Mouse (Mus musculus) spleen, adult 2 months (tissue): ENCODE results near the gene Pfdn6. TPM values are rescaled to one million over a fixed set of nuclear protein-coding genes. Genes with fewer than 3 reads are reported as not detected.
"Not testable (repeated sequence)": the region's sequence is repeated elsewhere in the genome, so short reads cannot be mapped to it uniquely, and the experiment has no call there.

Source experiments
- DNase-seq, 2 experiments: peaks; one replicate each; pipeline versions ENCODE4 v3.0.0 to v3.0.0-alpha.2; 2012 to 2021; ENCODE audit warnings: low spot score in 2 of 2, low read depth in 1 of 2
- H3K27ac ChIP-seq: fragments of 200-500 bp; 2 replicates; pipeline ENCODE4 v1.5.1; 2012; ENCODE audit warnings: low read length, inconsistent platforms; ENCODE audit not compliant: insufficient read depth
- H3K27me3 ChIP-seq: fragments of 200-500 bp; 2 replicates; pipeline ENCODE4 v1.6.1; 2012; ENCODE audit warnings: mild to moderate bottlenecking, moderate library complexity, low read length, inconsistent platforms; ENCODE audit not compliant: control insufficient read depth, insufficient read depth
- H3K36me3 ChIP-seq: fragments of 200-500 bp; 2 replicates; pipeline ENCODE4 v1.6.1; 2012; ENCODE audit warnings: mild to moderate bottlenecking, low read length, inconsistent platforms; ENCODE audit not compliant: control insufficient read depth, insufficient read depth
- H3K4me1 ChIP-seq: fragments of 200-500 bp; 2 replicates; pipeline ENCODE4 v1.6.1; 2011; ENCODE audit warnings: inconsistent platforms; ENCODE audit not compliant: control insufficient read depth, insufficient read depth, insufficient read length
- H3K4me3 ChIP-seq: fragments of 200-500 bp; 2 replicates; pipeline ENCODE4 v1.5.1; 2011; ENCODE audit warnings: mild to moderate bottlenecking, inconsistent platforms; ENCODE audit not compliant: insufficient read depth, insufficient read length; ENCODE audit errors: extremely low read depth
- CTCF ChIP-seq: fragments of 200-500 bp; IDR thresholded peaks from 2 replicates; pipeline ENCODE4 v1.5.1; 2011; ENCODE audit warnings: mild to moderate bottlenecking, inconsistent platforms; ENCODE audit not compliant: insufficient read depth, insufficient read length, insufficient replicate concordance; ENCODE audit errors: extremely low read depth
- POLR2A ChIP-seq: fragments of 200-500 bp; IDR thresholded peaks from 2 replicates; pipeline ENCODE4 v1.6.1; 2011; ENCODE audit warnings: low read depth, low read length, inconsistent platforms
- WGBS: fragments of 180-500 bp; shearing (Covaris S2); methylation state at CpG from one replicate; pipeline ENCODE4 v1.1.7; 2018; 5-methylcytosine and 5-hydroxymethylcytosine counted together
- polyA plus RNA-seq: library from polyadenylated mRNA; depleted of rRNA; stranded (reverse); fragments of >200 nt; gene quantifications from 2 replicates; pipeline ENCODE4 v1.2.3, GENCODE M21; 2012

Gene Pfdn6
- polyA plus RNA-seq, 1 experiment, result 13.8 TPM

DNA sequence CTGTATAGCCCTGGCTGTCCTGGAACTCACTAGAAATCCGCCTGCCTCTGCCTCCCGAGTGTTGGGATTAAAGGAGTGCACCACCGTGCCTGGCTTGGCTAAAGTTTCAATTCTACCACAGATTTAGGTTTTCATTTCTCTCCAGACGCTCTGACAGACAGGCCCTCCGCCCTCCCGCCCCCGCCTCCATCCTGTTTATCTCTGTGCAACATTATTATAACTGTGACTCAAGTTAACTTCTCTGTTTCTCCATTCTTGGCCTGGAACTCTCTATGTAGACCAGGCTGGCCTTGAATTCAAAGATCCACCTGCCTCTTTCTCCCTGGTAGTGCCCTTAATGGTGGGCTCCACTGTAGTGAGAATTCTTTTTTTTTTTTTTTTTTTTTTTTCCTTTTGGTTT lies 37.7 kb downstream of the Pfdn6 start:
- H3K4me3 ChIP-seq, result no peak overlapping the region
- WGBS, result 13% methylated on average over 7 of the region's 7 CpGs
- peak in 1 of 2 experiments; percentile 20 for DNase-seq
- no peaks in the 10 kb centered on the region for H3K27me3 ChIP-seq
- no peaks in the 10 kb centered on the region for H3K36me3 ChIP-seq
- H3K27ac ChIP-seq, result peak overlapping the region; percentile 85
- TF ChIP-seq CTCF (no peak), POLR2A (no peak)
- peaks cover 6% of the 10 kb centered on the region; the same call in 1 of the 2 replicates for H3K4me1 ChIP-seq

DNA sequence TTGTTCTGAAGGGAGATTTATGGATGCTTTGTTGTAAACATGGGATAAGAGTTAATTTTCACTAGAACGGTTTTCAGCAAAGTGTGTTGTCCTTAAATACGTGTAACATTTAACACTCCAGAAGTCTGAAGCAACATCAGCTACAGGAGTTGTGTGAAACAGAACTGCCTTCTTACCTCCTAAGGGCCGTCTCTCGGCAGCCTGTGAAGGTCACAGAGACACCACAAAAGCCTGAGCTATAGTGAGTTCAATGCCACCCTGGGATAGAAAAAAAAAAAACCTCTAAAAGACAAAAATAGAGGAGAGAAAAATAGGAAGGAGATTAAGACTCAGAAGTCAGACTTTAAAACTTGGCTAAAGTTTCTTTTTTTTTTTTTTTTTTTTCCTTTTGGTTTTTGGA lies 38.1 kb downstream of the Pfdn6 start:
- 51% methylated on average over 4 of the region's 4 CpGs for WGBS
- TF ChIP-seq POLR2A (no peak), CTCF (no peak)
- peak overlapping the region; percentile 85 for H3K27ac ChIP-seq
- H3K4me3 ChIP-seq, result no peak overlapping the region
- H3K4me1 ChIP-seq, result peaks cover 6% of the 10 kb centered on the region; the same call in 1 of the 2 replicates
- no peaks in the 10 kb centered on the region for H3K27me3 ChIP-seq
- no peak for DNase-seq
- no peaks in the 10 kb centered on the region for H3K36me3 ChIP-seq

DNA sequence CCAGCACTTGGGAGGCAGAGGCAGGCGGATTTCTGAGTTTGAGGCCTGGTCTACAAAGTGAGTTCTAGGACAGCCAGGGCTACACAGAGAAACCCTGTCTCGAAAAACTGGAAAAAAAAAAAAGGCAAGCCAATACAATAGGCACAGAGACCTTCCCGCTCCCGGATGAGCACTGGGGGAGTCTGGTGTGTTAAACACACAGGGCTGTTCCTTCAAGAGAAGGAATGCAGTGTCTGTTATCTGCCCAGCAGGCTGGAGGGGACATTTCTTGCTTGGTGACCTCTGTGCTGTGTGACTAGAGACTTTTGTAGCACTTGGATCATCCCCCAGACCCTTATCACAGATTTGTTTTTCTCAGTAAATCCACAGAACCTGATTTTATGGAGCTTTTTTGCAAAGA lies 38.5 kb downstream of the Pfdn6 start:
- 93% methylated on average over 4 of the region's 4 CpGs for WGBS
- H3K36me3 ChIP-seq, result no peaks in the 10 kb centered on the region
- DNase-seq, result no peak
- peaks cover 6% of the 10 kb centered on the region; the same call in 1 of the 2 replicates for H3K4me1 ChIP-seq
- peak overlapping the region; percentile 85 for H3K27ac ChIP-seq
- H3K27me3 ChIP-seq, result no peaks in the 10 kb centered on the region
- no peak overlapping the region for H3K4me3 ChIP-seq
- TF ChIP-seq POLR2A (no peak), CTCF (no peak)

DNA sequence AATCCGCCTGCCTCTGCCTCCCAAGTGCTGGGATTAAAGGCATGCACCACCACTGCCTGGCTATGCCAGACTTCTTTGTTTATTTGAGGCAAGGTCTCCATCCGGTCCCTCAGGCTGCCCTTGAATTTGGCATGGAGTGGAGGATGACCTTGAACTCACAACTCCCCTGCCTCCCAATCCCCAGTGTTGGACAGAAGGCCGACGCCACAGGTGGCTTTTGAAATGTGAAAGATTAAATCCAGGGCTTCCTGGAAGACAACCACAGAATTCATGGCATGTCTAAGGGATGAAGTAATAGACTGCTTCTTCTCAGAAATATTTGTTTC lies 39.2 kb downstream of the Pfdn6 start:
- Histone ChIP-seq H3K36me3 (no peaks in the 10 kb centered on the region), H3K4me3 (no peak overlapping the region), H3K4me1 (peaks cover 6% of the 10 kb centered on the region; the same call in 1 of the 2 replicates), H3K27me3 (no peaks in the 10 kb centered on the region), H3K27ac (no peak overlapping the region)
- DNase-seq, result no peak
- TF ChIP-seq POLR2A (no peak), CTCF (no peak)
- 85% methylated on average over 4 of the region's 4 CpGs for WGBS

DNA sequence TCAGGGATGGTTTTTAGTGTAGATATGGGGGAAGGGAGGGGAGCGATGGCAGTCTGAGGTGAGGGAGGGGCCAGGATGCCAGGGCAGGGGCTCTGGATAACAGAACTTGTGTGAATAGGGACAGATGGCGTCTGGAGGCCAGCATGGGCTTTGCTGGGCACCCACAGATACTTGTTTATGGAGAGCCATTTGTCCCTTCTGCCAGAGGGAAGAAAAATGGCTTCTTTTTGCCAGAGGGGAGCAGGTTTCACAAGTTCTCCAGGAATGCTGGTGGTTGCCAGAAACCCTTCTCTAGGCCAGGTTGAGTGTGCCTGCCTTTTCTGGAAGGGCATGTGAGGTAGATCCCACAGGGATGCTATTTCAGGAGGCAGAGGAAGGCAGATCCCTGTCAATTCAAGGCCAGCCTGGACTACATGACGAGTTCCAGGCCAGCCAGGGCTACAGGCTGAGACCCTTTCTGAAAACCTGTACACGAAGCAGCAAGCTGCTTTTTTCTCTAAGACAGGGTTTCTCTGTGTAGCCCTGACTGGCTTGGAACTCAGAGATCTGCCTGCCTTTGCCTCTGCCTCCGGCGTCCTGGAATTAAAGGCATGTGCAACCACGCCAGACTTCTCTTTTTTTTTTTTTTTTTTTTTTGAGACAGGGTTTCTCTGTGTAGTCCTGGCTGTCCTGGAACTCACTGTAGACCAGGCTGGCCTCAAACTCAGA lies 39.7 kb downstream of the Pfdn6 start:
- Histone ChIP-seq H3K27ac (no peak overlapping the region), H3K4me3 (no peak overlapping the region), H3K4me1 (peaks cover 6% of the 10 kb centered on the region; the same call in 1 of the 2 replicates), H3K27me3 (no peaks in the 10 kb centered on the region), H3K36me3 (no peaks in the 10 kb centered on the region)
- TF ChIP-seq POLR2A (no peak), CTCF (no peak)
- 84% methylated on average over 7 of the region's 7 CpGs for whole genome bisulfite sequencing
- DNase-seq, result no peak

DNA sequence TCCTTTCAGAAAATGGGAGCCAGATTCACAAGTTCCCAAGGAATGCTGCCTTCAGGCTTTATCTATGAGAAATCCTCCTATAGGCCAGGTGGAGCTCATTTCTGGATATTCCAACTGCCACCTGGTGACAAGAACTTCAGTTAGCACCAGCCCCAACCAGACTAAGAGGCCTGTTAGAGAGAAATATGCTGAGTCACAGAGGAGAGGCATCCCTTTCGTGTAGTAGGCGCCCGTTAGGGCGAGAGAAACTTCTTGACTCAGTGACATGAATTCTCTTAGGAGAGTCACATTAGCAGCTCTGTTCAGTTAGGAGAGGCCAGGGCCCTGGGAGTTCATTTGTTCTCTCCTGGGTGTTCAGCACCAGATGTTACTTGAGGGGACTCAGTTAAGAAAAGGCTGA lies 40.5 kb downstream of the Pfdn6 start:
- Histone ChIP-seq H3K27me3 (no peaks in the 10 kb centered on the region), H3K27ac (no peak overlapping the region), H3K4me1 (peaks cover 6% of the 10 kb centered on the region; the same call in 1 of the 2 replicates), H3K4me3 (no peak overlapping the region), H3K36me3 (no peaks in the 10 kb centered on the region)
- 59% methylated on average over 4 of the region's 4 CpGs for WGBS
- no peak for DNase-seq
- TF ChIP-seq CTCF, result no peak
- no peak for TF ChIP-seq POLR2A

DNA sequence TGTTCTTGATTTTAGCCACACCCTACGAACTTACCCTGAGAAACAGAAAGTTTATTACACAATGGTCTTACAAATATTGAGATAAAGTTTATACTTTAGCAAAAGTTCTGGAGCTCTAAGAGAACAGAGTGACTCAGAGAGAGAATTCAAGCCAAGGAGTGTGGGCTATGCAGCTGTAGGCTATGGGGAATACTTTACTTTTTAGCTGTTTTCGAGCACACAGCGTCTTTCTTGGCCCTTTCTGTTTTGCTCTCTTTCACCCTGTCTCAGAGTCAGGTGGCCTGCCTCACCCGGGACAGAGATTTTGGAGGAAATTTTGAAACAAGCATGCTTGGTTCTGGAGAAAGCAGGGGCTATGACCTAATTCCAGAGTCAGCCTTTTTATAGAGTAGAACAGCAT lies 42.0 kb downstream of the Pfdn6 start:
- WGBS, result 83% methylated on average over 4 of the region's 4 CpGs

More for the DNA sequence above, 42.0 kb downstream of the Pfdn6 start:
- not testable (repeated sequence) for H3K4me3 ChIP-seq, H3K4me1 ChIP-seq, H3K36me3 ChIP-seq, H3K27me3 ChIP-seq, H3K27ac ChIP-seq, DNase-seq
